Mouse (Mus musculus) telencephalon, adult 2 months (tissue): Measurements from ENCODE around the gene Stard3nl.
"Not testable (repeated sequence)": the region's sequence is repeated elsewhere in the genome, so short reads cannot be mapped to it uniquely, and the experiment has no call there.

Experiments used
- DNase-seq: peaks from one replicate; pipeline ENCODE4 v3.0.0-alpha.2; 2011; ENCODE audit warnings: low read depth, low spot score

The Stard3nl gene

DNA sequence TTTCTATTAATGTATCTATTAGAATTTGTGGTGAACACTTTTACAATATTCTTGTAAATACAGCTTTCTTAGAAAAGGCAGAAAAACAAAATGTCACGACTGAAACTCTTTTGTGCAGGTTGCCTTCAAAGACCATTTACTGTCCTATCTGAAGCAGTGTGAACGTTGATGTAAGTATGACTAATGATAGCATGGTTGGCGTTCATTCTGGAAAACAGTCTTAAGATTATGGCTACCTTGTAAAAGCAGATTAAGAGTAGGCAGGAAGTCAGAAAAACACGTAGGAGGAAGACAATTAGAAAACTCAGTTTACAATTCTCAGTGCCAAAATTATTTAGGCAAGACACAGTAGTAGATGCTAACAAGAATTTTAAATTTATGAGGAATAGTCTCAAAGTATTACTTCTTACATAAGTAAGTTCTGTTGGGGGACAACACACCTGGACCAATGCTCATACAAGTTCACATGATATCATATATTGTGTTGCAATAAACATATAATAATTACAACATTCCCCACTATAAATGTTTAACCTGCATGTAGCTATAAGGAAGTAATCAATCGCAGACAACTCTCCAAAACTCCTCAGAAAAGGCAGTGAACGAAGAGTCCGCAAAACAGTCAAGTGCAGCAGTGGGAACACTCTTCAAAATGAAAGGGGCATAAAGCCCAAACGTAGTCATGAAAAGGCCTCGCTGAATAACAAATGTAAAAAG is 14.3 kb downstream of the Stard3nl start:
- no peak for DNase-seq

DNA sequence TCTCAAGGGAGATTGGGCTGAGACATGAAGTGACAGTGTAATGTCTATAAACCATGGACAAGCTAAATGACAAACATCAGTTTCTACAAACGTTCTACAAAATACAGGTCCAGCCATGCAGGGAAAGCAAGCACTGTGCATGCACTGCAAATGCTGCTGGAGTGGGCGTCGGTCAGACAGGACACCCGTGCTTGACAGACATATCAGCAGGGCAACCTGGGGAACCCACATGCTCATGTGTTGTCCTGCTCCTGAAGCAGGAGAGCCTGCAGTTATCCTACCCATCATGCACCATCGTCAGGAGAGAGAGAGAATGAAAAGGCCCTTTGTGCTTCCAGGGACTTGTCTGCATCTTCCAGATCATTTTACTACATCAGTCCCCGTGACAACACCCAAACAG is 16.3 kb downstream of the Stard3nl start:
- no peak for DNase-seq

DNA sequence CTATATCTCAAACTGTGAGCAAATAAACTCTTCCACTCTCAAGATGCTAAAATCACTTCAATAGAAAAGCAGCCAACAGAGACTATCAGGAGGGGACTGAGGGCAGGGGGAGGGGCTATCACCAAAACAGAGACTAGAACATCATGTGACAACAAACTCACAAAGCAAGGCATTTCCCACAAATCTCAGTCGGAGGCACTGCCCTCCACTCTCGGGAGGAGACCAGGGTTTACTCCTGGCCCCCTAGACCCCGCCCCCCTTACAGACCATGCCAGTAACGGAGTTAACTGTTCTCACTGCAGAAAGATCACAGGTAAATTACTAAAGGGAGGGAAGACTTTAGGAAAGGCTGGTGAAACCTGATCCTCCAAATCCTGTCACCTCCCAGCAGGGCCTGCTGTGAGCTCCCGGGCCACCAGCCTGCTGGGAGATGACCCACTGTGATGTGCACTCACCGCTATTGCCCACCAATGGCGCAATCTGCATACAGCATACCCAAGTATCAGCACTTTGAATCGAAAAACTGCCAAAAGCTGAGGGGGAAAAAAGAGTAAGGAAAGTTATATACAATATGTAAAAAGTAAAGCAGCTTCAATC is 23.4 kb downstream of the Stard3nl start:
- no peak for DNase-seq

DNA sequence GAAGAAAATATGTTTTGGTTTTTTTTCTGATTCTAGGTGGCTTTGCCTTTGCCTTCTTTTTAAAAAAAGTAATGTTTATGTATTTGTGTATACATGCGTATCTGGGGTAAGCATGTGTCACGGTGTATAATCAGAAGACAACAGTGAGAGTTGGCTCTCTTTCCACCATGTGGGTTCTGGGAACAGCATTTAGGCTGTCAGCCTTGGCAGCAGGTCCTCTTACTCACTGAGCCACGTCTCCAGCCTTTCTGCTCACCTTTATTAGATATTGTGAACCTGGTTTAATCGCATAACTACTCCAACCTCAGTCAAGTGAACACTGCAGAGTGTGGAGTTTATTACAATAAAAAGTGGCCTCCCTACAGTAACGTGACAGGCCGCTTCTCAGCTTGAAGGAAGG is 26.8 kb downstream of the Stard3nl start:
- DNase-seq = no peak

DNA sequence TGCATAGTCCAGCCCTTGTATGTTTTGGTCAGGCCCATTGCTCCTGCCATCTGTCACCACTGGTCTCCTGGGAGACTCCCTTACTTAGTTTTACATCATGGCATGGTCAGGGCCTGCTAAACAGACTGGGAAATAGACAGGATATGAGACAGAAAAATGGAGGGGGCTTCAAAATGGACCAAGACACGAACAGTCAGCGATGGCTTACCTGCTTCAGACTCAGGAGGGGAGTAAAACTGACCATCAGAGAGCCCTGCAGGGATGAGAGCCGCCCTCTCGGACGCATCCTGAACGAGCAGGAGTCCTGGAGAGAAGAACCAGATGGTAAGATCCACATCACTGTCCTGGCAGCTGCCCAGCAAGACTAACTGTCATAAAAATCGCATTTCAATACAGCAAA is 28.1 kb downstream of the Stard3nl start:
- no peak for DNase-seq

DNA sequence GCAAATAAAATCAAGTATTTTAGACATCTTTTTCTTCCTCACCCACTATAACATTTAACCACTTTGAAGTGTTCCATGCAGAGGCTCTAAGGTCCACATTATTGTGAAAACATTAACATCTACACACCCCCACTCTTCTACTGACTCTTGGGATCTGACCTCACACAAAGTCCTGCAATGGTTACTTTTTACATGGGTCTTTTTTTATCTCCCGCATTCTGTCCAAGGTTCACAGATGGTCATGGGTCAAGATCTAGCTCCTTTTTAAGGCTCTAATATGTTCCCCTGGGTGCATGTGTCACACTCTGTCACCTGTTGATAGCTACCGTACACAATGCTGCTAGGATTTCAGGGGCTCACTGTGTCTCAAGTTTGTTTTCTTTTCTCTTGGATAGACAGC is 28.7 kb downstream of the Stard3nl start:
- no peak for DNase-seq

DNA sequence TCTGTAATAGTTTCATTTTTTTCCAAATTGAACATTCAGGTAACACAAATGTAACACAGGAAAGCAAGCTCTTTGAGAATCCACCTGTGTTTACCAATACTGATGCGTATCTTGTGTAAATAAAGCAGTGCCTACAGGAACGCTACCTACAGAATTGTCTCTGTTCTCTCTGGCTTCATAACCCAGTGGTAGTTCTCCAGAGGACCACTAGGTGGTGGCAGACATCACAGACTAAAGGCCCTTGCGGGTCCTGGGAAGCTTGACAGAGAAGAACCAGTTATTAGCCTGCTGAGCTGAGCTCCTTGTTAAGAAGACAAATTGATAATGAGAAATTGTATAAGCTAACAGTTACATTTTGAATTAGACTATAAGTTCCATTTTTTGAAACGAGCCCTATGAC is 30.0 kb downstream of the Stard3nl start:
- DNase-seq = peak; percentile 61

DNA sequence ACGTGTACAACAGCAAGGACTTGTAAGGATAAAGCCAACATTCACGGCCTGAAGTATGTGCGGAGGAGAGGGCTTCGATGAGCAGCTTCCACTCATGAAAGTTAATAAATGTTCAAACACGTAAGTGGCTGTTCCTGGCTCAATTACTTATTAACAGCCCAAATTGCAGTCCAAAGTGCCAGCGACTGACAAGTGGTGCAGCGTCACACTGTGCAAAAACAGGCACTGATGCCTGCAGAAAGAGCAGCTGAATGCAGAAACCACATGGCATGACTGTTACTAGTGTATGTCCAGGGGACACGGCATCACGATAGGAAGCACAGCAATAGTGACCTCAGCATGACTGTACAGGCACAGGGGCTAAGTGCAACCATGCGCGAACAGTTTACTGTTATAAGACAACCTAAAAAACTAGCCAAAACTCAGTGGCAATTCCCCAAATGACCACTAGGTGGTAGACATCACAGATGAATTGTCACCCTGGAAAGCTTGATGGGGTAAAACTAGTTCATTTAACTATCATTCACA is 31.3 kb downstream of the Stard3nl start:
- DNase-seq = peak; percentile 40

DNA sequence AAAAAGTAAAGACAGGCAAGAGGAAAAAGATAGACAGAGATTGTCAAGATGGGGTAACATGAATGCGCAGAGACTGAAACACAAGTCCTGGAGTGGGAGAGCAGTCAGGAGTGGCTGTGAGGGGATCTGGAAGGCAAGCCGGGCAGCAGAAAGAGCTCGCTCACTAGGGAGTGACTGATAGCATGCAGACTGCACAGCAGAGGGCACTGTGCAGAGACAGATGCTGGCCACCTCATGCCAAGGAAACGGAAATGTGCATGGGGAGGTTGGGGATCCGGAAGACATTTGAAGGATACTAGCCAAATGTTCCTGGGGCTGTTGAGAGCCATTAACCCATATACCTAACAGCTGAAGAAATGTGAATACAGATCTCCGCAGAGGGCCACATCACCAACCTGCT is 33.2 kb downstream of the Stard3nl start:
- no peak for DNase-seq

DNA sequence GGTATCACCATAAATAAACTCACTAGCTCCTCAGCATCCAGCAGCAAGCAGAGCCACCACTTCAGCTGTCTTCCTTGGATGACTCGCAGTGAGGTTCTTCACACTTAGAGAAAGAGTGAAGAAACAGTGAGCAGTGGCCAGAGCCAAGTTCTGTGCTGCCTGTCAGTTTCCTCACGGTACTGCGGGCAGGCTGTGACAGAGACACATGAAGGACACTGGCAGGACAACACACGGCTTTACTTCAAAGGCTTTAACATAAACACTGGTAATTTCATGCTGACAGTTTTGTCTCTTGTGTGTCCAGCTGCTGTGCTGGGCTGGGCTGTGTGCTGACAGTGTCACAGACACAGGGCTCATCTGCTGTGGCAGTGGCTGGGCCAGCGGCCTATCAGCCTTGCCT is 37.6 kb downstream of the Stard3nl start:
- DNase-seq = no peak

DNA sequence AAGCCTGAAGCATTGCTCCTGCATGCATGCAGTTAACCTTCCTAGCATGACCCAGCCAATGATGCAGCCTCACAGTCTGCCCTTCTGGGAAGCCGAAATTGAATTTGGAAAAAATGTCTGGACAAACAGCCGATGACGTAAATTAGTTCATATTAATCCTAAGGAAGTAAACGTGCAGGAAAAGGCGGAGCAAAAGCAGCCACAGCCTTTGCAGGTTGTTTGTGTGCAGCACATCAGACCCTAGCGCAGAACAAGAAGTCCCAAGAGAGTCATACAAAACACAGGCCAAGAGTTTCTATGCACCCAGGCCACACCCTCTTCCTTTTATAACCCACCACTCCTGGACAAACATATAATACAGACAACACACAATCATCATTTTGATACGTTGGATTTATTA is 38.3 kb downstream of the Stard3nl start:
- no peak for DNase-seq

DNA sequence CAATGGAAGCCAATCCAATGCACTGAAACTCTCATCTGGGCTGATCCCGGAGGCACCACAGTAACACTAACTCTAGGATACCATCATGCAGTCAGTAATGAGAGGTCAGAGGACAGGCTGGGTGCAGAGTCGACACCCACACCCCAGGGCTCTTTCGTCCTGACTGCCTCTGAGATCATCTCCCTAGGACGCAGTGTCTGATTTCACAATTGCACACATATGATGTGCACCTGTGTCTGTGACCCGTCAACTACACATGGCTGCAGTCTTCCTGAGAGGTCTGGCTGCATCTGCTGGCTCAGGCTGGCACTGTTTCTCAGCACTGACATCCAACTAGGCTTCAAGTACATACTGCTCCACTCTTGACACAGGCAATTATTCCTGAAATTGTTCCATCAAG is 38.9 kb downstream of the Stard3nl start:
- DNase-seq = no peak

DNA sequence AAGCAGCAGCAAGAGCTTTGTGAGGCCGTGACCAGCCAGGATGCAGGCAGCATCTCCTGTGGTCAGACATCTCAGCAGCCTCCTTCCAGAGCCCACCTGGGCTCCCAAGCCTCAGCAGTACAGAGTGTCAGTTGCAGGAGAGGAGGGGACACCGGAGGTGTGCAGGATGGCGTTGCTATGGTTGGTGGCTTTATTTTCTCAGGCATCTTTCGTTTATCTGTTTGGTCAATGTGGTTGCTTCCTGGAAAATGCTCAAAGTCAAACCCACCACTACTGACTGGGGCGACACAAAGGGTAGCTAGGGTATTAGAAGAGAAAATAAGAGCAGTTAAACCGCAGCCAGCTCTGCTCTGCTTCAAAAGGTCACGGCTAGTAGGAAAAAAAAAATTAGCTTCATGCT is 39.5 kb downstream of the Stard3nl start:
- no peak for DNase-seq

DNA sequence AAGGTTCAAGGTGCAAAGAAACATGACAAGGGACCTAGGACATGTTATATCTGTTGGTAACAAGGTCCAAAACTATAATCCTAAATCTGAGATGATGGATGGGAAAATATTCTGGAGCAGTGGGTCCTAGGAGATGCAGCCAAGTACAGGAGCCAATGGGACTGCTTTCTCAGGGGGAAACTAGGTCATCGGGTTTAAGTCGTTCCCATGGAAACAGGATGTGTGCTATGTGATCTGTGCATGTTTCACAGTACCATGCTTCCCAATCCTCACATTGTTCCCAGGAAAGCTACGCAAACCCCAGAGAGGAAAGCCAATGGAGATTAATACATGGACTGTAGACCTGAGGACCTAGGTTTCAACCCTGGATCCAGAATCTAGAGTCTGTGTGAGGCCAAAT is 42.8 kb downstream of the Stard3nl start:
- no peak for DNase-seq

DNA sequence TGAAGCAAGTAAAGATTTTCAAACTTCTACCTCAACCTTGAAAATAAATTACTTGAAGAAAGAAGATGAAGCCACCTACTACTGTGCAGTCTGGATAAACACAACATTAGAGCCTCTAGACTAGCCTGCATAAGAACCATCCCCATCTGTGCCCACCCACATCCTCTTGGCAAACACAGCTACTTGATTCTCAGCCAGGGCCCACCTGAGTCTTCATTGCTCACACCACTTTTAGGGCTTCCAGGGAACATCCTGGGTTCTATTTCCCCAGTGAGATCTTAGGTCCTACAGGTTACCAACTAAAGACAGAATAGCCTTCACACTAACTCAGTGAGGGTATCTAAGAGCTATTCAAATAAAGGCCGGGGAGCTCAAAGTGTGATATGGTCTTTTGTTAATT is 55.2 kb downstream of the Stard3nl start:
- not testable (repeated sequence) for DNase-seq

DNA sequence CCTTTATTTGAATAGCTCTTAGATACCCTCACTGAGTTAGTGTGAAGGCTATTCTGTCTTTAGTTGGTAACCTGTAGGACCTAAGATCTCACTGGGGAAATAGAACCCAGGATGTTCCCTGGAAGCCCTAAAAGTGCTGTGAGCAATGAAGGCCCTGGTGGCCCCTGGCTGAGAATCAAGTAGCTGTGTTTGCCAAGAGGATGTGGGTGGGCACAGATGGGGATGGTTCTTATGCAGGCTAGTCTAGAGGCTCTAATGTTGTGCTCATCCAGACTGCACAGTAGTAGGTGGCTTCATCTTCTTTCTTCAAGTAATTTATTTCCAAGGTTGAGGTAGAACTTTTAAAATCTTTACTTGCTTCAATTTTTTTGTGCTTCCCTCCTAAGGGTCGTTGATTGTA is 59.3 kb downstream of the Stard3nl start:
- DNase-seq = not testable (repeated sequence)
